Mouse (Mus musculus): ENCODE data around the gene Plg. TPM values are rescaled to one million over a fixed set of nuclear protein-coding genes. Genes with fewer than 3 reads are reported as not detected.

Plg gene
- polyA plus RNA-seq, 1 experiment from 2014 or later: 0.08 TPM

DNA sequence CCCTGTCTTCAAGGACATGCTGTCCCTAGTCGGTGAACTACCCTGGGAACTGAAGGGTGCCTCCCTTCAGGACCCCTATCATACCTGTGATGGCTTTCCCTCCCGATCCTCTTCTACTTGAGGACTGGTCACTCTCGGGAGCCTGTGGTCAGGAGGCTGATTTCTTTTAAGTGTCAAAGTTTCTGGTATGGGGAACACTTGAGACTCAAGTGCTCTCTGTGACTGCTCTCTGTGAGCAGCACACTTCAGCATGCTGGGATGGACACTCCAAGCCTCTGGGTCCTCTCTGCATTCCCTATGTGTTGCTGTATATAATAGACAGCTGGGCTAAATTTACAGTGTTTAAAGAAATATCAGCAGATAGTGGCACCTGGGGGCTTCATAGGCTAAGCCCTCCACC is 89.2 kb downstream of the Plg start:
- ATAC-seq: no peak
- Histone ChIP-seq H3K9me3 (ENCODE audit: control insufficient read depth, low read length) (no peaks in the 10 kb centered on the region), H3K9ac (replicated peaks; ENCODE audit: low read depth, low read length) (no peak overlapping the region), H3K4me2 (ENCODE audit: low read length) (no peak overlapping the region), H3K4me3 (replicated peaks; ENCODE audit: low read length) (no peak overlapping the region), H3K4me1 (replicated peaks; ENCODE audit: control insufficient read depth, insufficient read depth, low read length) (no peaks in the 10 kb centered on the region), H3K27ac (ENCODE audit: low read length) (no peak overlapping the region), H3K27me3 (replicated peaks; ENCODE audit: control insufficient read depth, insufficient read depth, low read length) (no peaks in the 10 kb centered on the region), H3K36me3 (ENCODE audit: control insufficient read depth, insufficient read depth) (no peaks in the 10 kb centered on the region)
- 86% methylated on average over 3 of the region's 3 CpGs for WGBS

GRCm38 (mm10) chr17:12468745-12469144 is 90.3 kb downstream of the Plg start:
- Histone ChIP-seq H3K4me2 (ENCODE audit: low read length) (no peak overlapping the region), H3K4me1 (replicated peaks; ENCODE audit: control insufficient read depth, insufficient read depth, low read length) (no peaks in the 10 kb centered on the region), H3K27me3 (replicated peaks; ENCODE audit: control insufficient read depth, insufficient read depth, low read length) (no peaks in the 10 kb centered on the region), H3K27ac (ENCODE audit: low read length) (no peak overlapping the region), H3K4me3 (replicated peaks; ENCODE audit: low read length) (no peak overlapping the region), H3K36me3 (ENCODE audit: control insufficient read depth, insufficient read depth) (no peaks in the 10 kb centered on the region), H3K9me3 (ENCODE audit: control insufficient read depth, low read length) (no peaks in the 10 kb centered on the region), H3K9ac (replicated peaks; ENCODE audit: low read depth, low read length) (no peak overlapping the region)
- ATAC-seq: no peak
- WGBS: 78% methylated on average over 5 of the region's 5 CpGs

Other genes starting within 250 kb of the Plg start
- gene Map3k4, start 59.8 kb upstream of the Plg start, polyA plus RNA-seq (2015; fragmentation: Nextera tagmentation; extraction: Ambion mirVana): 33.7 and 37.8 TPM in 2 replicates
- gene Slc22a3, start 129.1 kb downstream of the Plg start, polyA plus RNA-seq (2015; fragmentation: Nextera tagmentation; extraction: Ambion mirVana): 0.48 and 1.1 TPM in 2 replicates
- gene Slc22a2, start 205.5 kb downstream of the Plg start, polyA plus RNA-seq (2015; fragmentation: Nextera tagmentation; extraction: Ambion mirVana): 1.7 and 1.8 TPM in 2 replicates